Mouse (Mus musculus) limb, embryonic 12.5 days (tissue): ENCODE measurements around the gene Erp29. TPM values are rescaled to one million over a fixed set of nuclear protein-coding genes. Genes with fewer than 3 reads are reported as not detected.

Experiments used
- ATAC-seq: fragments of 200-750 bp; cut with Nextera tagmentation; 2 replicates; pipeline ENCODE4 v1.8.0; 2017; ENCODE audit warnings: low read depth, moderate TSS enrichment; ENCODE audit not compliant: insufficient number of reproducible peaks, insufficient read depth, low FRiP score, low TSS enrichment
- H3K27ac ChIP-seq: fragments of 300-500 bp; sonication (generic); 2 replicates; pipeline ENCODE4 v1.5.1; 2016; ENCODE audit warnings: mild to moderate bottlenecking, moderate library complexity
- H3K27me3 ChIP-seq: fragments of 300-500 bp; sonication (generic); 2 replicates; pipeline ENCODE4 v1.6.1; 2016; ENCODE audit warnings: mild to moderate bottlenecking, moderate library complexity
- H3K36me3 ChIP-seq: fragments of 300-500 bp; sonication (generic); 2 replicates; pipeline ENCODE4 v1.6.1; 2016; ENCODE audit warnings: mild to moderate bottlenecking, moderate library complexity
- H3K4me1 ChIP-seq: fragments of 300-500 bp; sonication (generic); replicated peaks from 2 replicates; pipeline ENCODE4 v1.6.1; 2016
- H3K4me2 ChIP-seq: fragments of 300-500 bp; sonication (generic); 2 replicates; pipeline ENCODE4 v1.6.1; 2016; ENCODE audit warnings: mild to moderate bottlenecking, moderate library complexity
- H3K4me3 ChIP-seq: fragments of 300-500 bp; sonication (generic); replicated peaks from 2 replicates; pipeline ENCODE4 v1.5.1; 2016; ENCODE audit warnings: mild to moderate bottlenecking
- H3K9ac ChIP-seq: fragments of 300-500 bp; sonication (generic); replicated peaks from 2 replicates; pipeline ENCODE4 v1.6.1; 2016; ENCODE audit warnings: mild to moderate bottlenecking, moderate library complexity
- H3K9me3 ChIP-seq: fragments of 300-500 bp; sonication (generic); 2 replicates; pipeline ENCODE4 v1.6.1; 2016; ENCODE audit warnings: mild to moderate bottlenecking, moderate library complexity
- WGBS: fragments of 180-500 bp; shearing (Covaris S2); methylation state at CpG from one replicate; pipeline ENCODE4 v1.1.7; 2016; 5-methylcytosine and 5-hydroxymethylcytosine counted together
- polyA plus RNA-seq: library from polyadenylated mRNA; unstranded; fragments of >200 nt; fragmentation: Nextera tagmentation; extraction: Ambion mirVana; gene quantifications from 2 replicates; pipeline ENCODE4 v1.2.1, GENCODE M21; 2016

Gene Erp29
- polyA plus RNA-seq, 1 experiment from 2014 or later = 115 TPM

DNA sequence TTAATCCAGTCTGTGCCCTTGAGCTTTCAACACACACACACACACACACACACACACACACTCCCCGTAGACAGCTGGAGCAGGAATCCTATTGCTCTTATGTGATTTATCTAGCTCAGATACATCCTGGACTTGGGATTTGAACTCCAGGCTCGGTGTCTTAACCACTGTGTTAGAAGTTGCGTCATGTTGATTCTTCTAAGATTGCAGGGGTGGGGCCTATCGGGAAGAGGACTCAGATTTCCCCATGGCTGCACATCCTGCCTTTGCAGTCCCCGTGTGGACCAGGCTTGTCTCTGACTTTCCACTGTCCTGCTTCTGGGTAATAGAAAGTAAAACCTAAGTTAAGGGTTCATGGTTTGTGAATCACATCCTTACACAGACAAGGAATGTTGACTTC is 52.2 kb downstream of the Erp29 start:
- no peak for ATAC-seq
- Histone ChIP-seq H3K4me2 (no peak overlapping the region), H3K9ac (no peak overlapping the region), H3K4me3 (no peak overlapping the region), H3K27ac (no peak overlapping the region), H3K36me3 (peaks cover 24% of the 10 kb centered on the region; the same call in 1 of the 2 replicates), H3K9me3 (no peaks in the 10 kb centered on the region), H3K4me1 (peaks cover 11% of the 10 kb centered on the region; the same call in 1 of the 2 replicates), H3K27me3 (no peaks in the 10 kb centered on the region)
- 80% methylated on average over 5 of the region's 5 CpGs for WGBS

DNA sequence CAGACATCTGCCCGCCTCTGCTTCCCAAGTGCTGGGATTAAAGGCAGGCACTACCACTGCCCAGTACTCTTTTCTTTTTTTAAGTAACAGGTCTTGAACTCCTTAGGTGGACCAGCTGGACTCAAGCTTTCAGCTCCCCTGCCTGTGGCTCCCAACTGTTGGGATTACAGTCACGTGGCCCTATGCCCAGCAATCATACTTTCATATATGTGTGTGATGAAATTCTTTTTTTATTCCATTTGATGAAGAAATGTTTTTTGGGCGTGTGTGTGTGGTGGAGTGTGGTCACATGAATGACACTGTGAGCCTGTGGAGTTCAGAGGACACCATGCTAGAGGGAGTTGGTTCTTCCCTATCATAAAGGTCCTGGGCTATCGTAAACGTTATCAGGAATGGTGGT is 52.8 kb downstream of the Erp29 start:
- ATAC-seq = no peak
- peaks cover 11% of the 10 kb centered on the region; the same call in 1 of the 2 replicates for H3K4me1 ChIP-seq
- H3K4me3 ChIP-seq = peak overlapping the region; percentile 95; the same call in 1 of the 2 replicates
- no peaks in the 10 kb centered on the region for H3K9me3 ChIP-seq
- no peaks in the 10 kb centered on the region for H3K27me3 ChIP-seq
- peak overlapping the region; percentile 79; the same call in 1 of the 2 replicates for H3K9ac ChIP-seq
- no peak overlapping the region for H3K27ac ChIP-seq
- peaks cover 24% of the 10 kb centered on the region; the same call in 1 of the 2 replicates for H3K36me3 ChIP-seq
- whole genome bisulfite sequencing = 91% methylated on average over 5 of the region's 5 CpGs
- 0 out of 2 replicates have a peak overlapping the region, but pooled peaks have one; percentile 92 for H3K4me2 ChIP-seq

DNA sequence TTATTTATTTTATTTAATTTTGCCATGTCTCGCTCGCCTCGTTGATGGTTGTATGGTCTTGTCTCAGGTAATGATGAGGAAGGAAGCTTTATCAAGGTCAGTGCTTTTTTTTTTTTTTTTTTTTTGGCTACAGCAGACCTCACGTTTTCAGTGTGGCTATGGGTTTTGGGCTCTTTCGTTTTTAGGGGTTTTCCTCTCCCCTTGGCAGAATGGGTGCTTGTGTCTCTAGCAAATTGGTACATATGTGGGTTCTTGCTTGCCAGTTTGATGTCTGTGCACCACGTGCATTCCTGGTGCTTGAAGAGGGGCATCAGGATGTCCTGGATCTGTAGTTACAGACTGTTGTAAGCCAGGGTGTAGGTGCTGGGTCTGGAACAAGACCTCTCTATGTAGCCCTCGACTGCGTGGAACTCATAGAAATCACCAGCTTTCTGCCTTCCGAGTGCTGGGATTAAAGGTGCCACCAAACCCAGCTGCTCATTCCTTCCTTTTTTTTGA is 53.3 kb downstream of the Erp29 start:
- H3K4me1 ChIP-seq = peaks cover 11% of the 10 kb centered on the region; the same call in 1 of the 2 replicates
- peak overlapping the region; percentile 95 for H3K4me3 ChIP-seq
- peak overlapping the region; percentile 92 for H3K4me2 ChIP-seq
- no peak overlapping the region for H3K27ac ChIP-seq
- H3K9me3 ChIP-seq = no peaks in the 10 kb centered on the region
- H3K36me3 ChIP-seq = peaks cover 24% of the 10 kb centered on the region; the same call in 1 of the 2 replicates
- ATAC-seq = no peak
- WGBS = 59% methylated on average over 9 of the region's 9 CpGs
- peak overlapping the region; percentile 79; the same call in 1 of the 2 replicates for H3K9ac ChIP-seq
- no peaks in the 10 kb centered on the region for H3K27me3 ChIP-seq

DNA sequence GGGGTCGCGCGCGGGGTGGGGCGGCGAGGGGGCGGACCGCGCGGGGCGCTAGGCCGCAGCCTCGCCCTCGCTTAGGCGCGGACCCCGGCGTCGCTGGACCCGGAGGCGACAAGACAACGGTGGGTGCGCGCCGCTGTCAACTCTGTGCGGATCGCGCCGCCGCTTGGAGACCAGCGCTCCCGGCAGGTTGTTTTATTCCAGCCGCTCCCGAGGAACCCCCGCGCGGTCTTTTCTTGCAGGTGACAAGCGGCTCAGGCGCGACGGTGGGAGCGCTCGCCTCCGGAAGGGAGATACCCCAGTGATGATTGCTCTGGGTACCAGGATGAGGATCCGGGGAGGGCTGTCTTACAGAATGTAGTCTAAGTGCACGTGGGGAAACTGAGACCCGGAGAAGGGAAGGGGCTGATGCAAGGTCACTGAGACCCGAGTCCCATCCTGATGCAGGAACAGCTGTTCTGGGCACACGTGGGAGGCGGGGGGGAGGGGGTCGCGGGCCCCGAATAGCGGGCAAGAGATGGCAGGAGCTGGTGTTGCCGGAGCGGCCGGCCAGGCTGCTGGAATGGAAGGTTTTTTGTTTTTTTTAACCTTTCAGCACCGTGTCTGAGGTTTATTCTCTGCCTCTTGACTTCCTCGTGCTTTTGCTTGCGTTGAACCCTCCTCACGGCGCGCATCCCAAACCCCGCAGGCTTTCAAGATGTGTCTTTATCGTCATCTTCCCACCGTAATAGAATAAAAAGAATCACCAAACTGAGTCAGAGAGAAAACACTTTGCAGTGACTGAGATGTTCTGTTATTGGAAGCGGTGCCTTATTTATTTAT is 54.0 kb downstream of the Erp29 start:
- no peak; the same call in 1 of the 2 replicates for ATAC-seq
- peak overlapping the region; percentile 67 for H3K27ac ChIP-seq
- H3K9ac ChIP-seq = peak overlapping the region; percentile 79
- WGBS = 1% methylated on average over 67 of the region's 67 CpGs
- H3K4me1 ChIP-seq = peaks cover 11% of the 10 kb centered on the region; the same call in 1 of the 2 replicates
- peak overlapping the region; percentile 95 for H3K4me3 ChIP-seq
- no peaks in the 10 kb centered on the region for H3K27me3 ChIP-seq
- peaks cover 24% of the 10 kb centered on the region; the same call in 1 of the 2 replicates for H3K36me3 ChIP-seq
- no peaks in the 10 kb centered on the region for H3K9me3 ChIP-seq
- H3K4me2 ChIP-seq = peak overlapping the region; percentile 92

DNA sequence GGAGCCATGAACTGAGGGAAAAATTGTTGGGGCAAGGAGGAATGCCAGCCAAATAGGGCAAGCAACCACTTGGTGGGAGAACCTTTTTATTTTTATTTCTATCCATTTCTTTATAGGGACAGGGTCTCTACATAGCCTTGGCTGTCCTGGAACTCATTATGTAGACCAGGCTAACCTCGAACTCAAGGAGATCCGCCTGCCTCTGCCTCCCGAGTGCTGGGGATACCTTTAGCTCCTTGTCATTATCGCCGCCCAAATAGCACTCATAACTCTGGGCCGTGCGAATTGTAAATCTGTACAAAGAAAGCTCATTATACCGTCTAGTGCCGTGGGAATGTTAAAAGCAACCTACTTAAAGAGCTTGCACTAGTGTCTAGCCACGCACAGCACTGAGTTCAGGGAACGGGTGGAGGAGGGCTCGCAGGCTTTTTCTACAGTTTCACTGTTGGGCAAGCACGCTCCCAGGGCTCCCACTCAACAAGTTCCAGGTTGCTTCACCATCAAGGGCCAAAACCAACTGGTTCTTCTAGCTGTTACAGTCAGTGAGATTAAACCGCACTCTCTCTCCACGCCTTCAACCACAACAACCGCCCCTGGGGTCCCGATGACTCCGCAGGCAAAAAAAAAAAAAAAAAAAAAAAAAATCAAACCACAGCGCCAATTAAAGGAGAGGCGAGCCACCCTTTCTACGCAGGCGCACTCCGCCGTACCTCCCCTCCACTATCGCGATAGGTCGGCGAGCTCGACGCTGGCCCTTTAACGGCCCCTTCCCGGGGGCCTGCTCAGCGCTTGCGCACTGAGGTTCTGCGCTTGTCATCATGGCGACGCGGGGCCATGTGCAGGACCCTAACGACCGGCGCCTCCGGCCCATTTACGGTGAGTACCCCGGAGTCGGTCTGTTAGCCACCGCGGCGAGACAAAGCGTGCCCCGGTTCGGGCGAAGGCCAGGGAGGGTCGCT is 54.8 kb downstream of the Erp29 start, which contains the start of gene Naa25:
Naa25 (plus strand) TSS at position 750 of the 959 bp plus-strand sequence.
- Histone ChIP-seq H3K27ac (peak within 1 kb of the TSS; percentile 89), H3K36me3 (peaks cover 19% of the 10 kb centered on the region; the same call in 1 of the 2 replicates), H3K27me3 (no peaks in the 10 kb centered on the region), H3K4me2 (peak within 1 kb of the TSS; percentile 92), H3K9ac (peak within 1 kb of the TSS; percentile 79), H3K9me3 (no peaks in the 10 kb centered on the region), H3K4me1 (peaks cover 11% of the 10 kb centered on the region; the same call in 1 of the 2 replicates), H3K4me3 (peak within 1 kb of the TSS; percentile 95)
- 11% methylated on average over 53 of the region's 53 CpGs for WGBS
- peak; percentile 91 for ATAC-seq

DNA sequence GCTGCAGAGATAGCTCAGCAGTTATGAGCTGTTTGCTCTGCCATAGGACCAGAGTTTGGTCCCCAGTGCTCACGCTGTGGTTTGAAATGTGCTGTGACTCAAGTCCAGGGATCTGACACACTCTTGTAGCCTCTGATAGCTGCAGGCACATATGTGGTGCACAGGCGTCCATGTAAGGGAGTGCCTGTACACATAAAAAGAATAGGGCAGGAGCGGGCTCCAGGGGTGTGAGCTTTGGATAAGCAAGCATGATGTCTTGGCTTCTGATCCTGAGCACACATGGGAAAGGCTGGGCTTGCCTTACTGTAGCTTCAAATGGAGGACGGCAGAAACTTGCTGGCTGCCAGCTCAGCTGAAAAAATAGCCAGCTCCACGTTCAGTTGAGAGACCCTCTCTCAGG is 56.7 kb downstream of the Erp29 start:
- ATAC-seq = no peak
- peaks cover 4% of the 10 kb centered on the region; the same call in 1 of the 2 replicates for H3K36me3 ChIP-seq
- no peaks in the 10 kb centered on the region for H3K9me3 ChIP-seq
- no peak overlapping the region for H3K27ac ChIP-seq
- no peak overlapping the region for H3K9ac ChIP-seq
- no peak overlapping the region for H3K4me2 ChIP-seq
- no peak overlapping the region for H3K4me3 ChIP-seq
- peaks cover 11% of the 10 kb centered on the region; the same call in 1 of the 2 replicates for H3K4me1 ChIP-seq
- WGBS = 75% methylated on average over 5 of the region's 5 CpGs
- H3K27me3 ChIP-seq = no peaks in the 10 kb centered on the region

DNA sequence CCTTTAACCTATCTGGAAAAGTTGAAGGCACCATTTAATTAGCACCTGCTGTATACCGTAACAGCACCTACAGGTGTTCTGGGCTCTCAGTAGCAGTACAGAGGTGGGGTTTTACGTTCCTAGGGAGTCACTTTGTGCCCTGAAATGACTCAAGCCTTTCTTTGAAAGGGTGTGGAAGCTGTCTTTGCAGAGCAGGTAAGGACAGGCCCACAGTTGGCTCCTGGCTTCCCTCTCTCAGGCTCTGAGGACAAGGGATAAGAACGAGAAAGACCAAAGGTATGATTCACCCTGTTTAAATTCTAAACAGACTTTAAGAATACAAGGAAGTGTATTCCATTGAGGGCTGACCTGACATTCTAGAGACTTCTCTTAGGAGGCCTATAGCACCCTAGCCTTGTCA is 58.9 kb downstream of the Erp29 start:
- H3K4me3 ChIP-seq = no peak overlapping the region
- H3K27me3 ChIP-seq = no peaks in the 10 kb centered on the region
- ATAC-seq = no peak
- H3K9ac ChIP-seq = no peak overlapping the region
- no peaks in the 10 kb centered on the region for H3K9me3 ChIP-seq
- H3K27ac ChIP-seq = no peak overlapping the region
- H3K4me1 ChIP-seq = no peaks in the 10 kb centered on the region
- H3K4me2 ChIP-seq = no peak overlapping the region
- no peaks in the 10 kb centered on the region for H3K36me3 ChIP-seq
- WGBS = 82% methylated on average over 3 of the region's 3 CpGs

DNA sequence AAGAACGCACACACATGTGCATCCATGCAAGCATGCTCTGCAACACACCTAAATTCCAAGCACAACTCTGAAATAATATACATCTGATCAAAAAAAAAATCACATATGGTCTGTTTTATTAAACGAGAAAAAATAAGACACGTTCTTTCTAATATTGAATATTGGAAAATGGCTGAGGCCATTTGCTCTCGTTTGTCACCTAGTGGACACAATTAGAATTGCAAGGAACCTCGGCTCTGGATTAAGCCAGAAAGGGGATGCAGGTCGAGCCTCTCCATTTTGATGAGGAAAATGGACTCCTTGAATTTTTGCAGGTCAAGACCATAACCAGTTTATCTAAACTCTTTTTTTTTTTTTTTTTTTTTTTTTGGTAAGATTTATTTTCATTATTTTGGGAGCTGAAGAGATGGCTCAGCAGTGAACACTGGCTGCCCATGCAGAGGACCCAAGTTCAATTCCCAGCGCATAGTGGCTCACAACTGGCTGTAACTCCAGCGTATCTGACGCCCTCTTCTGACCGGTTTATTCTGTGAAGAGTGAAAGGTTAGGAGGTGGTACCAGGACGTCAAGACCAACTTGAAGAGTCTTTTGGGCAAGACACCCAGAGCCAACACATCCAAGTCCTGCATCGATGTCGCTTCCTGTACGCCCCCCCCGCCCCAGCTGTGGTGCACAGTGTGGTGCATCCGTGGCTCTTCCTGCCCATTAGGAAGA is 59.5 kb downstream of the Erp29 start:
- WGBS = 58% methylated on average over 16 of the region's 16 CpGs
- Histone ChIP-seq H3K27me3 (no peaks in the 10 kb centered on the region), H3K27ac (no peak overlapping the region)

DNA sequence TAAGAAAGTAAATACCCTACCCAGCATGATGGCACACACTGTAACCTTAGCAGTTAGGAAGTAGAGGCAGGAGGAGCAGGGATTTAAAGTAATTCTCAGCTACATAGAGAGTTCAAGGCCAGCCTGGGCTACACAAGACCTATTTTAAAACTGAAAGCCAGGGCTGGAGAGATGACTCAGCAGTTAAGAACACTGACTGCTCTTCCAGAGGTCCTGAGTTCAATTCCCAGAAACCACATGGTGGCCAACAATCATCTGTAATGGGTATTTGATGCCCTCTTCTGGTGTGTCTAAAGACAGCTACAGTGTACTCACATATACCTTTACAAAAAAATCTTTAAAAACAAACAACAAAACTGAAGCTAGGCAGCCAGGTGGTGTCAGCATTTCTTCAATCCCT is 62.6 kb downstream of the Erp29 start:
- Histone ChIP-seq H3K9ac (no peak overlapping the region), H3K27ac (no peak overlapping the region), H3K27me3 (peaks cover 8% of the 10 kb centered on the region), H3K36me3 (no peaks in the 10 kb centered on the region), H3K4me1 (no peaks in the 10 kb centered on the region), H3K9me3 (no peaks in the 10 kb centered on the region), H3K4me3 (no peak overlapping the region), H3K4me2 (no peak overlapping the region)
- ATAC-seq = no peak

More for the DNA sequence above, 59.5 kb downstream of the Erp29 start:
- no peaks in the 10 kb centered on the region for H3K4me1 ChIP-seq
- no peak overlapping the region for H3K4me3 ChIP-seq
- H3K9me3 ChIP-seq = no peaks in the 10 kb centered on the region
- H3K36me3 ChIP-seq = no peaks in the 10 kb centered on the region
- H3K4me2 ChIP-seq = no peak overlapping the region
- H3K9ac ChIP-seq = no peak overlapping the region
- no peak for ATAC-seq

DNA sequence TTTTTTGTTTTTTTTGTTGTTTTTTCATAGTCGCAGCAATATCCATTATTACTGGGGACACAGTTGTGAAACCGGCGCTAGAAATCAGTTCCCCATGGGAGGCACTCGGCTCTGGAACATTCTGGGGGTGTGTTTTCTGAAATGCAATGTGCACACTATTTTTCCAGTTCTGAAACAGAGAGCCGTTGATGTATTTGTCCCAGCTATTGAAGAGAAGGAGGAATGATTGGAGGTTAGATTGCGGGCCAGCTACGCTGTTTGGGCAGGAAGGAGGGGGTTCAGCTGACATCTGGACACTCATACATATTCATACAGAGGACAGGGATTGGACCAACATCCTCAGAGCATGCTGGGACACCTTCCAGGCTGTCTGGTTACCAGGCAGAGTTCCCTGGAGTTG is 63.2 kb downstream of the Erp29 start:
- Histone ChIP-seq H3K27me3 (peaks cover 8% of the 10 kb centered on the region), H3K27ac (no peak overlapping the region), H3K36me3 (no peaks in the 10 kb centered on the region), H3K4me3 (no peak overlapping the region), H3K9ac (no peak overlapping the region), H3K9me3 (no peaks in the 10 kb centered on the region), H3K4me2 (no peak overlapping the region), H3K4me1 (peaks cover 5% of the 10 kb centered on the region)
- WGBS = 81% methylated on average over 7 of the region's 7 CpGs
- ATAC-seq = no peak
